Mouse (Mus musculus) layer of hippocampus, adult 9-10 months (tissue): ENCODE measurements around the gene Fkbp5.
"Not testable (repeated sequence)": the region's sequence is repeated elsewhere in the genome, so short reads cannot be mapped to it uniquely, and the experiment has no call there.

ENCODE experiments used
- DNase-seq: peaks from one replicate; pipeline ENCODE4 v3.0.0; 2022; ENCODE audit warnings: low spot score

The Fkbp5 gene

DNA sequence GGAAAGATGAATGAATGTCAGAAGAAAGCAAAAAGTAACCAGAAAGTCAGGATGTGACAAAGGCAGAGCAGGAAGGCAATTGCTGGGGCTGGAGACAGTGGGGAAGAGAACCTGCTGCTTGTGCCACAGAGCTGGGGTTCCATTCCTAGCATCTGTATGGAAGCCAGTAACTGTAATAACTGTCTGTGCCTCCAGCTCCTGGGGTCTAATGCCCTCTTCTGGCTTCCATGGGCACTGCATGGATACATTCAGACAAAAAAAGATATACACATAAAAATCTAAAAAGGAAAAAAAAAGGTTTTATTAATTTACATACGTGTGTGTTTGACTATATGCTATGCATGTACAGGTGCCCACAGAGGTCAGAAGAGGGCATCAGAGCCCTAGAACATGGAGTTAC is 98.4 kb downstream of the Fkbp5 start:
- no peak for DNase-seq

GRCm38 (mm10) chr17:28418481-28418880 is 98.8 kb downstream of the Fkbp5 start:
- DNase-seq: not testable (repeated sequence)

GRCm38 (mm10) chr17:28417771-28418170 is 99.6 kb downstream of the Fkbp5 start:
- no peak for DNase-seq

DNA sequence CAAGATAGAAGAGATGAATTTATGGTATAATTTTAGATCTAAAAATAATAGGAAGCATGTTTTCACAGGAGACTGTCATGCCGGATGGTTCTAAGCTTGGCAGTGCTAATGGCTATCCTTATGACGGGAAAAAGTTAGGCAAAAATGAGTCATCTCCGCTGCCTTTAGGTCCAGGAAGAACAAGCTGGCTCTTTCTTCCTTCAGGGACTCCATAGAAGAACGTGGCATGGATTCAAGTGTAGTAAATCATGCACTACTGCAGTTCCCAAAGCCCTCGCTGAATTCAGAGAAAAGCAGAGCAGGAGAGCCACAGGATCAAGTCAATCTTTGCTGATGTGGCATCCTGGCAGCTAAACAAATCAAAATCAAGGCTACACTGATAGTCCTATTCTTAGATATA is 102.1 kb downstream of the Fkbp5 start:
- no peak for DNase-seq

- no peak for DNase-seq
Measured at GRCm38 (mm10) chr17:28411381-28411960, 105.9 kb downstream of the Fkbp5 start.

GRCm38 (mm10) chr17:28410731-28411130 is 106.6 kb downstream of the Fkbp5 start:
- DNase-seq: no peak

GRCm38 (mm10) chr17:28408251-28408918 is 108.9 kb downstream of the Fkbp5 start:
- DNase-seq: no peak

- DNase-seq: peak; percentile 85
Measured at GRCm38 (mm10) chr17:28407418-28408250, 109.7 kb downstream of the Fkbp5 start.

GRCm38 (mm10) chr17:28406471-28406870 is 110.9 kb downstream of the Fkbp5 start:
- DNase-seq: peak; percentile 53

- not testable (repeated sequence) for DNase-seq
Measured at GRCm38 (mm10) chr17:28404745-28405144, 112.6 kb downstream of the Fkbp5 start.

DNA sequence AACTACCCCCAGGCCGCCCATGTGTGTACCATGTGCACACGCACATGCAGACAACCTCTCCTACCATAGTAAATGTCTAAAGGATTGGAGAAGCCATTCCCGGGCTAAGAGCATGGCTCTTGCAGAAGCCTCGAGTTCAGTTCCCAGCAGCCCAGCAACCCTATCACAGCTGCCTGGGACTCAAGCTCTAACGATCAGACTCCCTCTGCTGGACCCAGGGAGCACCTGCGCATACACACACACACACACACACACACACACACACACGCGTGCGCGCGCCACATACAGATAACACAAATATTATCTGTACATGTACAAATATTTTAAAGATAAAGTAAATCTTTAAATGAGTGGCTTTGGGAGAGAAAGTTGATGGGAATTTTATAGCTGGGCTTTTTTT is 113.0 kb downstream of the Fkbp5 start:
- no peak for DNase-seq

DNA sequence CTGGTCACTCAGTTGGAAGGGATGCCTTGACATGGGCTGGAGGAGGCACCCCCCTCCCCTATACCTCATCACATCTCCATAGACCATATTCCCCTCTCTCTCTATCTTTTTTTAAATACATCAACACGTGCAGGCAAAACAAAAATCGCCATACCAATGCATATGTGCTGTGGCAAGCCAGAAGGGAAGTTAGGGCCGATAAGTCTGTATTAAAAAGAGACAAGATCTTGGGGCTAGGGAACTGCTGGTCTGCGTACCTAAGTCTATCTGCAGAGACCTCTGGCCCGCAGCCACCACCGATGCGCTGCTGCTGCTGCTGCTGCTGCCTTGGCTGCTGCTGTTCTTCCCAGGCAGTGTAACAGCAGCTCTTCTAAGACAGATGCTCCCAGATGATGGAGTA is 122.3 kb downstream of the Fkbp5 start:
- DNase-seq: no peak

DNA sequence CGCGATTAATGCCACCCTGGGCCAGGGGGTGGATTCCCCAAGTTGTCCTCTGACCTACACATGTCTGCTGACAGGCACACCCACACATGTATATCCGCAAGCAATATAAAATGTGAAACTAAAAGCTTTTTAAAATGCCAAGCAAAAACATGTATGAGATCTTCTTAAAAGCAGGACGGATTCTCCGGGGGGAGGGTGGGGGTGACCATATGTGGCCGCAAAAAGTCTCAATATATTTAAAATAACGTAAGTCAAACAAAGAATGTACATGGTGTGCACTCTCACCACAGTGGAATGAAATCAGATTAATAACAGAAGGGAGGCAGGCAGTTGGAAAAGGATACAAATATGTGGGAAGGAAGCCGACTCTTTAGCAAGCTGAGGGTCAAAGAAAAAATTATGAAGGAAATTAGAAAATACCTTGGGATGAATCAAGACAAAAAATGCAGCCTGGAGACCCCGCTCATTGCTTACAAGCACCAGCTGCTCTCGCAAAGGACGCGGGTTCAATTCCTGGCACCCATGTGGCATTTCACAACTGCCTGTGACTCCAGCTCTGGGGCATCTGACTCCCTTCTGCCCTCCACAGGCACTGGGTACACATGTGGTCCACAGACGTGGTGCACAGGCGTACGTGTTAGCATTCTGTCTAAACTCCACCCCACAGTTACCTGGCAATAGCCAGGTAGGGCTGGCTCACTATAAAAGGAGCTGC is 123.1 kb downstream of the Fkbp5 start:
- no peak for DNase-seq

- DNase-seq: no peak
Measured at GRCm38 (mm10) chr17:28391568-28392432, 125.5 kb downstream of the Fkbp5 start.

GRCm38 (mm10) chr17:28388534-28388933 is 128.8 kb downstream of the Fkbp5 start:
- DNase-seq: no peak

GRCm38 (mm10) chr17:28386150-28386905 is 131.0 kb downstream of the Fkbp5 start:
- peak; percentile 70 for DNase-seq

GRCm38 (mm10) chr17:28384298-28384697 is 133.0 kb downstream of the Fkbp5 start:
- no peak for DNase-seq

DNA sequence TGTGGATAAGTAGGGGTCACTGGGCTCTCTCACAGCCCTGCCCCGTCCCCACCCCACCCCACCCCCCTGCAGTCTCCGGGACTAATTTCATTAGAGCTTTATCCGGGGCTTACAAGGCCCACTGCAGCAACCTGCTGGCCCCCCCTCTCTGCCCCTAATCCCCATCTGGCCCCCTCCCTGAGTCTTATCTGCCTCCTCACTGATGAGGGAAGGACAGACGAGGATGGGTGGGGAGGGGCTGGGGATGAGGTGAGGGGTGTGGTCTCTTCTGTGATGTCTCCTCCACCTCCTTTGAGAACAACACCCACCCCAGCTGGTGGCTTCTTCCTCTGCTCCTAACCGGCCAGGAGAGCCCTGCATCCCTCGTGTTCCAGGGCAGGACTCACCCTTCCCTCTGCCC is 137.1 kb downstream of the Fkbp5 start:
- DNase-seq: no peak

GRCm38 (mm10) chr17:28375592-28376061 is 141.7 kb downstream of the Fkbp5 start:
- no peak for DNase-seq

DNA sequence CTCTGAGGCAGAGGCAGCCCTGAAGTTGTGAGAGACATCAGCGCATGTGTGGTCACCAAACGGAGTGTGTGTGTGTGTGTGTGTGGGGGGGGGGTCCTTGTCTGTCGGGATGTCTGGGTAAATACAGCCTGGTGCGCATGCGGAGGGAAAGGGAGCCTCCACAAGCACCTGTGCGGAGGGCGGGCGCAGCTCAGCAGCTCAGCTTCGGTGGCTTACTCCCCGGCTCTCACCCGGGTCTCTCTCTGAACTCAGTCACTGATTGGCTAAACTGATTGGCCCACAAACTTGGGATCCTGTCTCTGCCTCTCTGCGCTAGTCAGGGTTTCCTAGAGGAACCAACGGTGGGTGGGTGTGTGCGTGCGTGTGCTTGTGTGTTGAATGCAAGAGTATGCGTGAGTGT is 142.8 kb downstream of the Fkbp5 start:
- DNase-seq: no peak

GRCm38 (mm10) chr17:28373821-28374220 is 143.5 kb downstream of the Fkbp5 start:
- DNase-seq: no peak
